Mouse (Mus musculus): ENCODE results near the gene Khdc4. TPM values are rescaled to one million over a fixed set of nuclear protein-coding genes. Genes with fewer than 3 reads are reported as not detected.
A peak's percentile ranks its signal among the peaks of the same experiment; 100 is the strongest.
"Not testable (repeated sequence)": the region's sequence is repeated elsewhere in the genome, so short reads cannot be mapped to it uniquely, and the experiment has no call there.

The Khdc4 gene
- polyA plus RNA-seq, 1 experiment from 2014 or later = 65.7 TPM

- H3K27ac ChIP-seq (ENCODE audit: low read depth, low read length) = no peak overlapping the region
- no peaks in the 10 kb centered on the region for H3K27me3 ChIP-seq (replicated peaks; ENCODE audit: control insufficient read depth, insufficient read depth, low read length)
- no peak overlapping the region for H3K4me3 ChIP-seq (ENCODE audit: low read depth, low read length)
- no peak for ATAC-seq (replicated peaks; ENCODE audit: low FRiP score)
- H3K4me2 ChIP-seq = no peak overlapping the region
- no peaks in the 10 kb centered on the region for H3K4me1 ChIP-seq (replicated peaks; ENCODE audit: control insufficient read depth, insufficient read depth, low read length)
- WGBS = 87% methylated on average over 3 of the region's 3 CpGs
- no peaks in the 10 kb centered on the region for H3K9me3 ChIP-seq (ENCODE audit: control insufficient read depth, low read length)
- no peak overlapping the region for H3K9ac ChIP-seq (ENCODE audit: low read depth, low read length)
- DNase-seq (ENCODE audit: low spot score) = no peak
- H3K36me3 ChIP-seq (ENCODE audit: control insufficient read depth, insufficient read depth, low read length) = peaks cover 65% of the 10 kb centered on the region
These were observed 15.6 kb downstream of the Khdc4 start for GRCm38 (mm10) chr3:88701222-88701621.

GRCm38 (mm10) chr3:88713709-88714108 is 28.1 kb downstream of the Khdc4 start:
- ATAC-seq (replicated peaks; ENCODE audit: low FRiP score) (no peak), DNase-seq (ENCODE audit: low spot score) (no peak)
- Histone ChIP-seq H3K27ac (ENCODE audit: low read depth, low read length) (no peak overlapping the region), H3K27me3 (replicated peaks; ENCODE audit: control insufficient read depth, insufficient read depth, low read length) (no peaks in the 10 kb centered on the region), H3K4me1 (replicated peaks; ENCODE audit: control insufficient read depth, insufficient read depth, low read length) (peaks cover 4% of the 10 kb centered on the region), H3K36me3 (ENCODE audit: control insufficient read depth, insufficient read depth, low read length) (peaks cover 36% of the 10 kb centered on the region), H3K4me3 (ENCODE audit: low read depth, low read length) (no peak overlapping the region), H3K9ac (ENCODE audit: low read depth, low read length) (no peak overlapping the region), H3K9me3 (ENCODE audit: control insufficient read depth, low read length) (no peaks in the 10 kb centered on the region), H3K4me2 (no peak overlapping the region)
- 90% methylated on average over 4 of the region's 4 CpGs for WGBS

DNA sequence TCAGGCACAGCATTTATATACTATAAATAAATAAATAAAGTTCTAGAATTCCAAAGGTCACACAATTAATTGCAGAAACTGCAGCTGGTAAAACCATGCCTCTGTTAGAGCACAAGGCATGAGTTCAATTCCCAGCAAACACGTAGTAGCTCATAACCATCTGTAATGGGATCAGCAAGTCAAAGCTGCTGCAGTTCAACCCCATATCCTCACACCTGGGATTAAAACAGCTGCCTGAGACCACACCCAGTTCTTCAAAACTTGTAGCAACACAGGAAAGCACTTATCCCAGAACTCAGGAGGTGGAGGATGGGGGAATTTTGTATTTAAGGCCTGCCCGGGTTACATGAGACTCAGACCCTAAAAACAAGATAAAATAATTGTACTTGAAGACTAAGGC is 29.1 kb downstream of the Khdc4 start:
- no peaks in the 10 kb centered on the region for H3K27me3 ChIP-seq (replicated peaks; ENCODE audit: control insufficient read depth, insufficient read depth, low read length)
- 76% methylated on average over 2 of the region's 2 CpGs for WGBS
- no peak for DNase-seq (ENCODE audit: low spot score)
- H3K9me3 ChIP-seq (ENCODE audit: control insufficient read depth, low read length) = no peaks in the 10 kb centered on the region
- no peak overlapping the region for H3K9ac ChIP-seq (ENCODE audit: low read depth, low read length)
- no peak overlapping the region for H3K4me2 ChIP-seq
- H3K4me1 ChIP-seq (replicated peaks; ENCODE audit: control insufficient read depth, insufficient read depth, low read length) = peaks cover 4% of the 10 kb centered on the region
- no peak for ATAC-seq (replicated peaks; ENCODE audit: low FRiP score)
- H3K27ac ChIP-seq (ENCODE audit: low read depth, low read length) = no peak overlapping the region
- peaks cover 31% of the 10 kb centered on the region for H3K36me3 ChIP-seq (ENCODE audit: control insufficient read depth, insufficient read depth, low read length)
- H3K4me3 ChIP-seq (ENCODE audit: low read depth, low read length) = no peak overlapping the region

DNA sequence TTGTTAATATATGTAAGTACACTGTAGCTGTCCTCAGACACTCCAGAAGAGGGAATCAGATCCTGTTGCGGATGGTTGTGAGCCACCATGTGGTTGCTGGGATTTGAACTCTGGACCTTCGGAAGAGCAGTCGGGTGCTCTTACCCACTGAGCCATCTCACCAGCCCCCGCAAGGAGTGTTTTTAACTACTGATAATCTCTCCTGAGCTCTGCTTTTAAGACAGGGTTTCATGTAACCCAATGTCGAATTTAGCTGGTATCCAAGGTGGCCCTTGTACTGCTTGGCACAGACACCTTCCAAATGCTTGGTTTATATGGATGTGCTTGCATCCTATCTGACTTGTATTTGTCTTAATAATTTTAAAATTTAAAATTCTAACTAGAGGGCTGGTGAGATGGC is 30.1 kb downstream of the Khdc4 start:
- WGBS = 89% methylated on average over 5 of the region's 5 CpGs

GRCm38 (mm10) chr3:88716399-88717197 is 31.0 kb downstream of the Khdc4 start, which contains the start of gene Rit1:
TSS of gene Rit1 (plus strand) at chr3:88716838.
- H3K36me3 ChIP-seq (ENCODE audit: control insufficient read depth, insufficient read depth, low read length) = peaks cover 20% of the 10 kb centered on the region

More for the DNA sequence above, 30.1 kb downstream of the Khdc4 start:
- H3K36me3 ChIP-seq (ENCODE audit: control insufficient read depth, insufficient read depth, low read length) = peaks cover 24% of the 10 kb centered on the region
- H3K4me3 ChIP-seq (ENCODE audit: low read depth, low read length); H3K4me1 ChIP-seq (replicated peaks; ENCODE audit: control insufficient read depth, insufficient read depth, low read length); H3K27ac ChIP-seq (ENCODE audit: low read depth, low read length); ATAC-seq (replicated peaks; ENCODE audit: low FRiP score); H3K9ac ChIP-seq (ENCODE audit: low read depth, low read length); H3K27me3 ChIP-seq (replicated peaks; ENCODE audit: control insufficient read depth, insufficient read depth, low read length); DNase-seq (ENCODE audit: low spot score); H3K4me2 ChIP-seq; H3K9me3 ChIP-seq (ENCODE audit: control insufficient read depth, low read length): not testable (repeated sequence)

DNA sequence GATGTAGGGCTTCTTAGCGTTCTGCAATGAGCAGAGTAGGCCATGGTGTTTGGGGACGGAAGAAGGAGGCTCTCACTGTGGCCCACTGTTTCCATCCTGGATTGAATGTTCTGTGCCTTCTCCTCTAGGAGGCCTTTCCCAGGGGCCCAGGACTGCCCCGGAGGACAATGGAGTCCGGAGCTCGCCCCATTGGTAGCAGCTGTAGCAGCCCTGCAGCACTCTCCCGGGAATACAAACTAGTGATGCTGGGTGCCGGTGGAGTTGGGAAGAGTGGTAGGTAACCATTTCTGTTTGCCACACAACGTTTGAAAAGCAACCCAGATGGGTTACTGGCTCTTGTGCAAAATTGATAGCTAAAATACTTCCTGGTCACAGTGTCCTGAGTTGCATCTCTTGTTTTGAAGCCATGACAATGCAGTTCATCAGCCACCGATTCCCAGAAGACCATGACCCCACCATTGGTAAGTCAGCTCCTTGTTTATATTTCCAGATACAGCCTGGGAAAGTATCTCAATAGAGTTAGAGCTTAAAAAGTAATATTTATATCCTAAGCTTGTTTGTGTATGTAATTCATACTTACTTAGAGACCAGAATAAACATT is 31.7 kb downstream of the Khdc4 start:
- DNase-seq (ENCODE audit: low spot score) = peak; percentile 41

More at GRCm38 (mm10) chr3:88716399-88717197, 31.0 kb downstream of the Khdc4 start, which contains the start of gene Rit1:
- peak; percentile 96 for ATAC-seq (replicated peaks; ENCODE audit: low FRiP score)
- DNase-seq (ENCODE audit: low spot score) = peak; percentile 88
- Histone ChIP-seq H3K4me3 (ENCODE audit: low read depth, low read length) (peak within 1 kb of the TSS; percentile 77), H3K9me3 (ENCODE audit: control insufficient read depth, low read length) (no peaks in the 10 kb centered on the region), H3K4me1 (replicated peaks; ENCODE audit: control insufficient read depth, insufficient read depth, low read length) (peaks cover 4% of the 10 kb centered on the region), H3K4me2 (peak within 1 kb of the TSS; percentile 86), H3K9ac (ENCODE audit: low read depth, low read length) (peak within 1 kb of the TSS; percentile 79), H3K27ac (ENCODE audit: low read depth, low read length) (peak within 1 kb of the TSS; percentile 67), H3K27me3 (replicated peaks; ENCODE audit: control insufficient read depth, insufficient read depth, low read length) (no peaks in the 10 kb centered on the region)
- 2% methylated on average over 27 of the region's 27 CpGs for WGBS

GRCm38 (mm10) chr3:88717831-88718230 is 32.2 kb downstream of the Khdc4 start:
- peaks cover 4% of the 10 kb centered on the region for H3K4me1 ChIP-seq (replicated peaks; ENCODE audit: control insufficient read depth, insufficient read depth, low read length)
- H3K9ac ChIP-seq (ENCODE audit: low read depth, low read length) = peak overlapping the region; percentile 52; the same call in 1 of the 2 replicates
- no peak for DNase-seq (ENCODE audit: low spot score)
- H3K4me3 ChIP-seq (ENCODE audit: low read depth, low read length) = peak overlapping the region; percentile 77
- H3K9me3 ChIP-seq (ENCODE audit: control insufficient read depth, low read length) = no peaks in the 10 kb centered on the region
- no peak for ATAC-seq (replicated peaks; ENCODE audit: low FRiP score)
- H3K27ac ChIP-seq (ENCODE audit: low read depth, low read length) = 0 out of 2 replicates have a peak overlapping the region, but pooled peaks have one; percentile 22
- H3K4me2 ChIP-seq = peak overlapping the region; percentile 86
- 20% methylated on average over 1 of the region's 1 CpGs for WGBS
- H3K27me3 ChIP-seq (replicated peaks; ENCODE audit: control insufficient read depth, insufficient read depth, low read length) = no peaks in the 10 kb centered on the region
- peaks cover 11% of the 10 kb centered on the region for H3K36me3 ChIP-seq (ENCODE audit: control insufficient read depth, insufficient read depth, low read length)

More for the DNA sequence above, 31.7 kb downstream of the Khdc4 start:
- H3K9ac ChIP-seq (ENCODE audit: low read depth, low read length) = peak overlapping the region; percentile 79
- peak overlapping the region; percentile 67 for H3K27ac ChIP-seq (ENCODE audit: low read depth, low read length)
- no peaks in the 10 kb centered on the region for H3K27me3 ChIP-seq (replicated peaks; ENCODE audit: control insufficient read depth, insufficient read depth, low read length)
- peak overlapping the region; percentile 77 for H3K4me3 ChIP-seq (ENCODE audit: low read depth, low read length)
- H3K4me2 ChIP-seq = peak overlapping the region; percentile 86
- peak; percentile 61 for ATAC-seq (replicated peaks; ENCODE audit: low FRiP score)
- 8% methylated on average over 9 of the region's 9 CpGs for WGBS
- H3K4me1 ChIP-seq (replicated peaks; ENCODE audit: control insufficient read depth, insufficient read depth, low read length) = peaks cover 4% of the 10 kb centered on the region
- H3K36me3 ChIP-seq (ENCODE audit: control insufficient read depth, insufficient read depth, low read length) = peaks cover 15% of the 10 kb centered on the region
- no peaks in the 10 kb centered on the region for H3K9me3 ChIP-seq (ENCODE audit: control insufficient read depth, low read length)

- H3K9ac ChIP-seq (ENCODE audit: low read depth, low read length) = no peak overlapping the region
- DNase-seq (ENCODE audit: low spot score) (no peak), ATAC-seq (replicated peaks; ENCODE audit: low FRiP score) (no peak)
- no peaks in the 10 kb centered on the region; the same call in 1 of the 2 replicates for H3K9me3 ChIP-seq (ENCODE audit: control insufficient read depth, low read length)
- no peaks in the 10 kb centered on the region for H3K27me3 ChIP-seq (replicated peaks; ENCODE audit: control insufficient read depth, insufficient read depth, low read length)
- H3K4me3 ChIP-seq (ENCODE audit: low read depth, low read length) = no peak overlapping the region
- WGBS = 81% methylated on average over 2 of the region's 2 CpGs
- H3K4me1 ChIP-seq (replicated peaks; ENCODE audit: control insufficient read depth, insufficient read depth, low read length) = peaks cover 4% of the 10 kb centered on the region
- H3K27ac ChIP-seq (ENCODE audit: low read depth, low read length) = no peak overlapping the region
- H3K36me3 ChIP-seq (ENCODE audit: control insufficient read depth, insufficient read depth, low read length) = peaks cover 5% of the 10 kb centered on the region; the same call in 1 of the 2 replicates
- H3K4me2 ChIP-seq = no peak overlapping the region
These were observed 33.5 kb downstream of the Khdc4 start for GRCm38 (mm10) chr3:88719098-88719497.

All from liver, embryonic 11.5 days (tissue).